Mouse (Mus musculus) forebrain, embryonic 11.5 days (tissue): ENCODE results near the gene A730061H03Rik. TPM values are rescaled to one million over a fixed set of nuclear protein-coding genes. Genes with fewer than 3 reads are reported as not detected.

Experiments
- ATAC-seq: fragments of 200-750 bp; cut with Nextera tagmentation; replicated peaks from 2 replicates; pipeline ENCODE4 v1.8.0; 2017; ENCODE audit warnings: moderate TSS enrichment; ENCODE audit not compliant: low FRiP score
- DNase-seq: peaks from one replicate; pipeline ENCODE4 v3.0.0-alpha.2; 2017; ENCODE audit warnings: low spot score
- H3K27ac ChIP-seq: fragments of 300-500 bp; sonication (generic); 2 replicates; pipeline ENCODE4 v1.5.1; 2014; ENCODE audit warnings: low read depth, low read length
- H3K27me3 ChIP-seq: fragments of 300-500 bp; sonication (generic); 2 replicates; pipeline ENCODE4 v1.6.1; 2014; ENCODE audit warnings: mild to moderate bottlenecking, low read length, mixed read lengths; ENCODE audit not compliant: control insufficient read depth, insufficient read depth
- H3K36me3 ChIP-seq: fragments of 300-500 bp; sonication (generic); 2 replicates; pipeline ENCODE4 v1.6.1; 2014; ENCODE audit warnings: mild to moderate bottlenecking, low read length, moderate library complexity, mixed read lengths; ENCODE audit not compliant: control insufficient read depth, insufficient read depth
- H3K4me1 ChIP-seq: fragments of 300-500 bp; sonication (generic); replicated peaks from 2 replicates; pipeline ENCODE4 v1.6.1; 2014; ENCODE audit warnings: low read length, mixed read lengths; ENCODE audit not compliant: control insufficient read depth, insufficient read depth
- H3K4me2 ChIP-seq: fragments of 300-500 bp; sonication (generic); 2 replicates; pipeline ENCODE4 v1.6.1; 2014; ENCODE audit warnings: low read depth, mild to moderate bottlenecking, low read length, moderate library complexity, mixed read lengths; ENCODE audit not compliant: severe bottlenecking
- H3K4me3 ChIP-seq: fragments of 300-500 bp; sonication (generic); 2 replicates; pipeline ENCODE4 v1.5.1; 2014; ENCODE audit warnings: low read depth, low read length
- H3K9ac ChIP-seq: fragments of 300-500 bp; sonication (generic); 2 replicates; pipeline ENCODE4 v1.6.1; 2014; ENCODE audit warnings: low read length
- H3K9me3 ChIP-seq: fragments of 300-500 bp; sonication (generic); 2 replicates; pipeline ENCODE4 v1.6.1; 2016; ENCODE audit warnings: low read length, mixed read lengths; ENCODE audit not compliant: control insufficient read depth
- WGBS: fragments of 180-500 bp; shearing (Covaris S2); extraction: QIAGEN DNeasy Blood & Tissue Kit; methylation state at CpG from one replicate; pipeline ENCODE4 v1.1.7; 2014; 5-methylcytosine and 5-hydroxymethylcytosine counted together
- polyA plus RNA-seq: library from polyadenylated mRNA; unstranded; fragments of >200 nt; fragmentation: Nextera tagmentation; extraction: Ambion mirVana; gene quantifications from 2 replicates; pipeline ENCODE4 v1.2.1, GENCODE M21; 2014

Gene A730061H03Rik
- polyA plus RNA-seq, 1 experiment from 2014 or later: 0.71 TPM

- no peaks in the 10 kb centered on the region for H3K9me3 ChIP-seq
- DNase-seq (no peak), ATAC-seq (no peak)
- no peak overlapping the region for H3K4me2 ChIP-seq
- H3K36me3 ChIP-seq: no peaks in the 10 kb centered on the region; the same call in 1 of the 2 replicates
- no peaks in the 10 kb centered on the region for H3K4me1 ChIP-seq
- H3K4me3 ChIP-seq: no peak overlapping the region
- H3K27ac ChIP-seq: no peak overlapping the region
- 78% methylated on average over 16 of the region's 16 CpGs for WGBS
- no peaks in the 10 kb centered on the region for H3K27me3 ChIP-seq
- no peak overlapping the region for H3K9ac ChIP-seq
Observed at GRCm38 (mm10) chr14:55576376-55576775, 16.2 kb upstream of the A730061H03Rik start.

GRCm38 (mm10) chr14:55575711-55576110 lies 15.5 kb upstream of the A730061H03Rik start:
- H3K4me3 ChIP-seq: no peak overlapping the region
- no peak overlapping the region for H3K9ac ChIP-seq
- H3K27ac ChIP-seq: no peak overlapping the region
- 77% methylated on average over 13 of the region's 13 CpGs for WGBS
- H3K27me3 ChIP-seq: no peaks in the 10 kb centered on the region
- H3K36me3 ChIP-seq: no peaks in the 10 kb centered on the region; the same call in 1 of the 2 replicates
- ATAC-seq (no peak), DNase-seq (no peak)
- H3K4me2 ChIP-seq: no peak overlapping the region
- H3K9me3 ChIP-seq: no peaks in the 10 kb centered on the region
- H3K4me1 ChIP-seq: no peaks in the 10 kb centered on the region

DNA sequence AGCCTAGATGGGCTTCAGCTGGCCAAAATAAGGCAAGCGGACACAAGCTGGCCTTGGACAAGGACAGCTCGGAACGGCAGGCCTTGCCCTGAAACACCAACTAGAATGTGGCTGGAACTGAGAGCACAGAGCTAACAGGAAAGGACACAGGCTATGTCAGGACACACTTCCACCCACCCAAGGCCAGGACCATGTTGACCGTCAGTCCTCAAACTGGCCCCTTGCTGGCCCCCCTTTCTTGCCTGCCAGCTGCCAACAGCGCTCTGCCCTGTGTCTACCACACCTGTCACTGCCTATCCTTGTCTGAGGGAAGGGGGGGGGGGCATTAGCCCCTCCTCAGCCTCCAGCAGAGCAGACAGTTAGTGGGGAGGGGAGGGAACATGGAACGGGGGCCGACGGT lies 15.1 kb upstream of the A730061H03Rik start, which contains the start of gene Fitm1:
TSS of gene Fitm1 (plus strand) at position 316 of the 400 bp plus-strand sequence.
- Histone ChIP-seq H3K4me1 (no peaks in the 10 kb centered on the region), H3K9ac (no peak within 1 kb of the TSS), H3K4me3 (no peak within 1 kb of the TSS), H3K36me3 (no peaks in the 10 kb centered on the region), H3K9me3 (no peaks in the 10 kb centered on the region), H3K4me2 (no peak within 1 kb of the TSS), H3K27me3 (no peaks in the 10 kb centered on the region), H3K27ac (no peak within 1 kb of the TSS)
- ATAC-seq (no peak), DNase-seq (no peak)
- WGBS: 78% methylated on average over 7 of the region's 8 CpGs

DNA sequence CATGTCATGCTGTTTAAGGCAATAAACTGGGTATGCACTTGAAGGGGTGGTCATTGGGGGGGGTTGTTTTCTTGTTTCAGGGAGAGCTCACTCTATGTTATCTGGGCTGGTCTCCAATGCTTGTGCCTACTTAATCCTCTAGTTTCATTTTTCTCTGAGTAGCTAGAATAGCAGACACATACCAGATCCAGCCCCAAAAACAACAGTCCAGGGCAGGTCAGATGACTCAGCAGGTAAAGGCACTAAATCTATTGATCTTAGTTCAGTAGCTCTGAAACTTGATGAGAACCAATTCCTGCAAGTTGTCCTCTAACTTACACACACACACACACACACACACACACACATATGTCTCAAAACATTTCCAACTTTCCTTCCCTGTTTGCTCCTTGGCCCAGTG lies 11.6 kb upstream of the A730061H03Rik start:
- H3K9me3 ChIP-seq: no peaks in the 10 kb centered on the region
- H3K36me3 ChIP-seq: no peaks in the 10 kb centered on the region; the same call in 1 of the 2 replicates
- no peak for DNase-seq
- no peak overlapping the region for H3K27ac ChIP-seq
- H3K27me3 ChIP-seq: no peaks in the 10 kb centered on the region
- ATAC-seq: no peak
- no peak overlapping the region for H3K4me3 ChIP-seq
- H3K4me2 ChIP-seq: no peak overlapping the region
- no peak overlapping the region for H3K9ac ChIP-seq
- H3K4me1 ChIP-seq: no peaks in the 10 kb centered on the region

GRCm38 (mm10) chr14:55570588-55570987 lies 10.4 kb upstream of the A730061H03Rik start:
- Histone ChIP-seq H3K9me3 (no peaks in the 10 kb centered on the region), H3K27ac (no peak overlapping the region), H3K9ac (no peak overlapping the region), H3K27me3 (no peaks in the 10 kb centered on the region), H3K4me1 (no peaks in the 10 kb centered on the region), H3K4me3 (no peak overlapping the region), H3K36me3 (peaks cover 2% of the 10 kb centered on the region; the same call in 1 of the 2 replicates), H3K4me2 (no peak overlapping the region)
- WGBS: 81% methylated on average over 2 of the region's 2 CpGs
- ATAC-seq (no peak), DNase-seq (no peak)

- Histone ChIP-seq H3K9ac (no peak overlapping the region), H3K27me3 (no peaks in the 10 kb centered on the region), H3K4me2 (no peak overlapping the region), H3K27ac (no peak overlapping the region), H3K36me3 (peaks cover 2% of the 10 kb centered on the region; the same call in 1 of the 2 replicates), H3K9me3 (no peaks in the 10 kb centered on the region), H3K4me1 (no peaks in the 10 kb centered on the region), H3K4me3 (no peak overlapping the region)
- no peak for ATAC-seq
- no peak for DNase-seq
- WGBS: 89% methylated on average over 3 of the region's 3 CpGs
Observed at GRCm38 (mm10) chr14:55567496-55567895, 7.3 kb upstream of the A730061H03Rik start.

GRCm38 (mm10) chr14:55565748-55566147 lies 5.5 kb upstream of the A730061H03Rik start:
- 90% methylated on average over 3 of the region's 3 CpGs for whole genome bisulfite sequencing
- no peak for ATAC-seq
- no peaks in the 10 kb centered on the region for H3K9me3 ChIP-seq
- no peak overlapping the region for H3K4me3 ChIP-seq
- no peak for DNase-seq
- no peak overlapping the region for H3K27ac ChIP-seq
- no peak overlapping the region for H3K9ac ChIP-seq
- no peaks in the 10 kb centered on the region for H3K27me3 ChIP-seq
- peaks cover 2% of the 10 kb centered on the region; the same call in 1 of the 2 replicates for H3K36me3 ChIP-seq
- H3K4me2 ChIP-seq: no peak overlapping the region
- no peaks in the 10 kb centered on the region for H3K4me1 ChIP-seq

DNA sequence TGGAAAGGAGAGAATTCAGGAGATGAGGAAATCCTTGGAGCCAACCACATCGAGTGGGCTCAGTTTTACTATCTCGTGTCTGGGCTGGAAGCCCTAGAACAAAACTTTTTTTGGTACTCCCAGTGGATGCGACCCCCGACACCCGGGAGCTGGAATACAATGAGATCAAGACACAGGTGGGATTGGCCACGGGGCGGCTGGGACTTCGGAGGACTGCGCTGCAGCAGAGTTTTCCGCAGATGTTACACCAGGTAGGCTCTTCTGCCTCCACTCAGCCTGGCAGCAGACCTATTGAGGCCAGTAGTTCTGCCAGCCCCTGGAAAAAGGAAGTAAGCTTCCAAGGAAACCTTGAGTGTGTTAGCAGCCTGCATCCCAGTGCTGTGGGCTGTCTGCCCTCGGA lies 3.0 kb upstream of the A730061H03Rik start:
- Histone ChIP-seq H3K9ac (no peak overlapping the region), H3K27me3 (no peaks in the 10 kb centered on the region), H3K36me3 (peaks cover 2% of the 10 kb centered on the region; the same call in 1 of the 2 replicates), H3K9me3 (no peaks in the 10 kb centered on the region), H3K4me3 (no peak overlapping the region), H3K4me2 (no peak overlapping the region), H3K27ac (no peak overlapping the region), H3K4me1 (no peaks in the 10 kb centered on the region)
- WGBS: 90% methylated on average over 11 of the region's 11 CpGs
- no peak for DNase-seq
- ATAC-seq: no peak

DNA sequence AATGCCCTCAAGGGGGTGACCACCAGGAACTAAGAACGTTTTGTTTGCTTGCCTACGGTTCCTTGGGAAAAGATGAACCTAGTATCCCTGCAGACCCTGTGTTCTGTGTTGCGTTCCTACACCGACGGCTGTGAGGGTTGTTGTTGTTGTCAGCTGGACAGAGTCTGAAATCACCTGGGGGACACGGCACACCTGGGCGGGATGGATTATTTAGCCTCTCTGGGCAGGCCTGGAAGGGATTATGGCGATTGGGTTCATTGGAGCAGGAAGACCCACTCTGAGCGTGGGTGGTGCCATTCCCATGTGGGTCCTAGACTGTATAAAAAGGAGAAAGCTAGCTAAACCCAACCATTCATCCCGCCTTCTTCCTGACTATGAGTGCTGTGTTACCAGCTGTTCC lies 1.7 kb upstream of the A730061H03Rik start:
- 87% methylated on average over 10 of the region's 10 CpGs for WGBS

More for the DNA sequence above, 1.7 kb upstream of the A730061H03Rik start:
- no peak for ATAC-seq
- no peak overlapping the region for H3K9ac ChIP-seq
- no peak overlapping the region for H3K4me2 ChIP-seq
- no peak overlapping the region for H3K27ac ChIP-seq
- no peak for DNase-seq
- no peaks in the 10 kb centered on the region for H3K9me3 ChIP-seq
- no peak overlapping the region for H3K4me3 ChIP-seq
- no peaks in the 10 kb centered on the region for H3K27me3 ChIP-seq
- H3K4me1 ChIP-seq: no peaks in the 10 kb centered on the region
- H3K36me3 ChIP-seq: peaks cover 2% of the 10 kb centered on the region; the same call in 1 of the 2 replicates
